Mouse (Mus musculus) cerebellum, postnatal 10 days (tissue): ENCODE results near the gene Pycr1.
A peak's percentile ranks its signal among the peaks of the same experiment; 100 is the strongest.

Experiments used
- DNase-seq, 2 experiments: peaks; one replicate each; pipeline ENCODE4 v3.0.0; 2021; ENCODE audit warnings: mixed read lengths in 2 of 2

Pycr1 gene

DNA sequence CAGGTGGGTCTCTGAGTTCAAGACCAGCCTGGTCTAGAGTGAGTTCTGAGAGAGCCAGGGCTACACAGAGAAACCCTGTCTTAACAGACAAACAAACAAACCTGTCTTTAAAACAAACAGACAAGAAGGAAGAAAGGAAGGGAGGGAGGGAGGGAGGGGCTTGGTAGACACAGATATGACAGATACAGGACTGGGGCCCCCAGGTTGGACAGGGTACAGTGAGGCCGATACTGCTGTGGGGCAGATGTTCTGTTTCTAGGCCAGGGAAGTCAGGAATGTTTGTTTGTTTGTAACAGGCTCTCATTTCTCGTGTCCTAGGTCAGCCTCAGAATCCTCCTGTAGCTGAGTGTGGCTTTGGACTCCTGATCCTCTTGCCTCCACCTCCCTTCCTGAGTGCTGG, 40.0 kb downstream of the Pycr1 start:
- no peak for DNase-seq

DNA sequence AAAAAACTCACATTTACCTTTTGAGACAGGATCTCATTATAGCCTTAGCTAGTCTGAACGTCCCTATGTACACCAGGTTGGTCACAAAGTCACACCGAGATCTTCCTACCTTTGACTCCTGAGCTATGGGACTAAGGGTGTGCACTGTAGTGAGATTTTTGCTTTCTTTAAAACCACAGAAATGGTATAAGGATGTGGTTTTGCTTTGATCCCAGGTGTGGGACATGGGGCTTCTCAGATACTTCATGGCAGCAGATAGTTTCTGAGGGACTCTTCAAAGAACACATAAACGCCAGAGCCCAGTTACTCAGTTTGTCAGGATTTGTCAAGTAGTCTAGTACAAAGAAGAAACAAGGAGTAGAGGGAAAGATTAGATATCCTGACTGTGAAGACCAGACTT, 42.9 kb downstream of the Pycr1 start:
- DNase-seq = no peak

DNA sequence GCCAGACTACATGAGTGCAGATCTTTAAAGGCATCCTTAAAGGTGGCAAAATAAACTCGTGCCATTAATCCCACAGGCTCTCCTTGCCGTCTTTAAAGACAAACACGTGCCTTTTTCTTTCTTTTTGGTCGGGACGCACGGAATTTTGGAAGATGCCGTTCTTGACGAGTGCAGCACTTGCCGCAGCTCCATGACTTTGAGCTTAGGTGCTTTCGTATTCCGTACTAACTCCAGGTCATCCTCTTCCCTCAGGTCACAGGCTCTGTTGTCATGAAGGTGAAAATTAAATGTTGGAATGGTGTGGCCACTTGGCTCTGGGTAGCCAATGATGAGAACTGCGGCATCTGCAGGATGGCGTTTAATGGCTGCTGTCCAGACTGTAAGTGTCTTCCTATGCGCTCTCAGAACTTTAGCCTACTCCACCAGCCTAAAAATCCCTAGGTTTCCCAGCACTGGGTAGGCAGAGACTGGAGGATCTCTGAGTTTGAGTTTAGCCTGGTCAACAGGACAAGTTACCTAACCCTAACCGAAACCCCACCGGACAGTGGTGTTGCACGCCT, 44.5 kb downstream of the Pycr1 start:
- DNase-seq = no peak

- peak; percentile 96 to 97 for DNase-seq
These were observed 45.1 kb downstream of the Pycr1 start, which contains the start of the genes Alyref and Anapc11 for GRCm38 (mm10) chr11:120598283-120598989. Gene Alyref, minus strand, starts transcription at chr11:120598365. Gene Anapc11, plus strand, starts transcription at chr11:120598421.

DNA sequence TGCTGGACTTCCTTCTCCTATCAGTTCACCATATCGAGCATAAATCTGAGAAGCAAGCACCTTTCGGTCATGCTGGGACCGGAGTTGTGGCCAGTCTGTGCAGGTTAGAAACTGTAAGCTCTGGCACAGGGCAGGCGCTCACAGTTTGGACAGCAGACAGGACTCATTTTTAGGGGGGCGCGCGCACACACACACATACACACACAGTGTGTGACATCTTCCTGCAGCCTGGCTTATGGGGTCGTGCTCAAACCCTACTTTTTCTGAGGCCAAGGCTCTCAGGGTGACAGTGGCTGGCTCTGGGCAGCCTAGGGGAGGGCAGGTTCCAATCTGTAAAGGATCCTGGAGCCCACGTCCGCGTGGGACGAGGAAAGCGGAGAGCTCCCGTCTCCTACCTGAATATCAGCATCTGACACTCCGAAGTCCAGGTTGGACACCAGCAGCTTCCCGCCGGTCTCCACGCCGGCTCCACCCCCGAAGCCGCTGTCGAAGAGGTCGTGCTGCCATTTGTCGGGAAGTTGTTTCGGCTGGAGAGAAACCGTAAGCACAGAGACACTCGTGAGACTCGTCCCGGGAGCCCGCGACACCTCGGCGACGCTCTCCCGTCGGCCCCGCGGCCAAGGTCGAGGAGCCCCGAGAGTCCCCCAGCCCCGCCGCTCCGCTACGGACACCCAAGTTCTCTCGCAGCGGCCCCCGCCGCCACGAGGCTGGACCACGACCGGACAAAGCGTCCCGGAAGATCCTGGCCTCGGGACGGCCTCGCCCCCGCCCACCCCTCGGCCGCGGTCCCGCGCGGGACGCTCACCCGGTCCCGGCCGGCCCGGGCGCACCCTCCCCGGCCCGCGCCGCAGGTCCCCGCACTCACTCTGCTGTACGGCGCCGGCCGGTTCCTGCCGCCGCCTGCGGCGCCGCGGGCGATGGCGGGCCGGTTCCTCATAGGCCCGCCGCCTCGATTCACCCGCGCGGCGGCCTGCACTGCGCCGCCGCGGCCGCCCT, 46.0 kb downstream of the Pycr1 start:
- peak; percentile 35 to 44 for DNase-seq

GRCm38 (mm10) chr11:120588531-120588930, 55.0 kb downstream of the Pycr1 start:
- DNase-seq = no peak
